Mouse (Mus musculus) lung, adult 18-20 months (tissue): Measurements from ENCODE around the gene Itgb5.

ENCODE experiments used
- DNase-seq, 2 experiments: peaks; one replicate each; pipeline ENCODE4 v3.0.0; 2022; ENCODE audit warnings: mixed read lengths in 2 of 2

Gene Itgb5

GRCm38 (mm10) chr16:33941271-33941781, 111.9 kb downstream of the Itgb5 start:
- peak; percentile 35 to 48 for DNase-seq

- peak; percentile 24 to 58 for DNase-seq
Observed at GRCm38 (mm10) chr16:33942341-33942740, 112.9 kb downstream of the Itgb5 start.

GRCm38 (mm10) chr16:33943388-33943787, 113.9 kb downstream of the Itgb5 start:
- no peak for DNase-seq

GRCm38 (mm10) chr16:33944126-33944525, 114.7 kb downstream of the Itgb5 start:
- DNase-seq: no peak

- no peak for DNase-seq
Observed at GRCm38 (mm10) chr16:33944772-33945171, 115.3 kb downstream of the Itgb5 start.

- DNase-seq: no peak
Observed at GRCm38 (mm10) chr16:33946021-33946420, 116.6 kb downstream of the Itgb5 start.

- no peak for DNase-seq
Observed at GRCm38 (mm10) chr16:33947664-33948571, 118.5 kb downstream of the Itgb5 start.

- no peak for DNase-seq
Observed at GRCm38 (mm10) chr16:33950386-33950785, 120.9 kb downstream of the Itgb5 start.

GRCm38 (mm10) chr16:33950830-33951229, 121.4 kb downstream of the Itgb5 start:
- DNase-seq: peak; percentile 88 to 92

GRCm38 (mm10) chr16:33953008-33953407, 123.5 kb downstream of the Itgb5 start:
- DNase-seq: no peak

GRCm38 (mm10) chr16:33954793-33955192, 125.3 kb downstream of the Itgb5 start:
- no peak for DNase-seq

- DNase-seq: no peak
Observed at GRCm38 (mm10) chr16:33963509-33963908, 134.0 kb downstream of the Itgb5 start.

- no peak for DNase-seq
Observed at GRCm38 (mm10) chr16:33965878-33966537, 136.5 kb downstream of the Itgb5 start.

- peak; percentile 80 to 85 for DNase-seq
Observed at GRCm38 (mm10) chr16:33966538-33967282, 137.2 kb downstream of the Itgb5 start, which contains the start of gene Umps. Umps (minus strand) TSS chr16:33967038.

GRCm38 (mm10) chr16:33967283-33967640, 137.8 kb downstream of the Itgb5 start:
- DNase-seq: peak in 1 of 2 experiments; percentile 29

- DNase-seq: peak in 1 of 2 experiments; percentile 17
Observed at GRCm38 (mm10) chr16:33979855-33980254, 150.4 kb downstream of the Itgb5 start.

GRCm38 (mm10) chr16:33983712-33984111, 154.2 kb downstream of the Itgb5 start:
- DNase-seq: no peak

- DNase-seq: no peak
Observed at GRCm38 (mm10) chr16:33985372-33985771, 155.9 kb downstream of the Itgb5 start.

- no peak for DNase-seq
Observed at GRCm38 (mm10) chr16:33986993-33987392, 157.5 kb downstream of the Itgb5 start.

- DNase-seq: peak; percentile 47 to 63
Observed at GRCm38 (mm10) chr16:33988358-33989012, 159.0 kb downstream of the Itgb5 start.

- no peak for DNase-seq
Observed at GRCm38 (mm10) chr16:33989106-33989505, 159.6 kb downstream of the Itgb5 start.

- no peak for DNase-seq
Observed at GRCm38 (mm10) chr16:33990712-33991111, 161.2 kb downstream of the Itgb5 start.
